Mouse (Mus musculus): ENCODE results near the gene Hist1h3a. TPM values are rescaled to one million over a fixed set of nuclear protein-coding genes. Genes with fewer than 3 reads are reported as not detected.
"Not testable (repeated sequence)": the region's sequence is repeated elsewhere in the genome, so short reads cannot be mapped to it uniquely, and the experiment has no call there.

Gene Hist1h3a
- polyA plus RNA-seq, 1 experiment from 2014 or later = 3.4 TPM

DNA sequence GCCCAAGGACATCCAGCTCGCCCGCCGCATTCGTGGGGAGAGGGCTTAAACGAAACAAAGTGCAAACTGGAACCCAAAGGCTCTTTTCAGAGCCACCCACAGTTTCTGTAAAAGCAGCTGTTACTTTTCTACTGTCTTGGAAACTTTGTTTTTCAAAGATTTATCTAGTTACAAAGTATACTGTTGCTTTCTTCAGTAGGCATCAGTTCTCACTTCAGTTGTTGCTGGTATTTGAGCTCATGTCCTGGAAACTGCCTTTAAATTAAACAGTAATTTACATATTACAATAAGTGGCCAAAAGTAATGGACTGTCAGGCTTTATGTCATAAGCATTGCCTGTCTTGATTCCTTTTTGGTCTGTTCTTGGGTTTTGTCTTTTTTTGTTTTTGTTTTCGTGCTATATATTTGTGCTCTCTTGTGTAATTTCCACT lies 9.4 kb downstream of the Hist1h3a start:
- Histone ChIP-seq H3K4me2 (ENCODE audit: low read depth, low read length) (peak overlapping the region; percentile 62), H3K27me3 (ENCODE audit: control insufficient read depth, insufficient read depth, low read length) (no peaks in the 10 kb centered on the region), H3K9me3 (replicated peaks; ENCODE audit: control insufficient read depth, low read length) (no peaks in the 10 kb centered on the region), H3K36me3 (ENCODE audit: control insufficient read depth, insufficient read depth) (no peaks in the 10 kb centered on the region), H3K4me3 (ENCODE audit: low read length) (peak overlapping the region; percentile 46), H3K27ac (ENCODE audit: low read length) (peak overlapping the region; percentile 61), H3K9ac (ENCODE audit: low read length) (peak overlapping the region; percentile 57), H3K4me1 (ENCODE audit: control insufficient read depth, insufficient read depth, low read length) (peaks cover 11% of the 10 kb centered on the region)
- 8% methylated on average over 6 of the region's 6 CpGs for WGBS
- no peak for ATAC-seq (replicated peaks; ENCODE audit: extremely low read depth, insufficient read depth, low FRiP score)

- 1% methylated on average over 17 of the region's 47 CpGs for WGBS
- Histone ChIP-seq H3K4me2 (ENCODE audit: low read depth, low read length) (peak within 1 kb of the TSS; percentile 76), H3K9ac (ENCODE audit: low read length) (peak within 1 kb of the TSS; percentile 75), H3K4me1 (ENCODE audit: control insufficient read depth, insufficient read depth, low read length) (peaks cover 12% of the 10 kb centered on the region), H3K4me3 (ENCODE audit: low read length) (peak within 1 kb of the TSS; percentile 53), H3K27ac (ENCODE audit: low read length) (peak within 1 kb of the TSS; percentile 94)
- H3K27me3 ChIP-seq (ENCODE audit: control insufficient read depth, insufficient read depth, low read length); H3K9me3 ChIP-seq (replicated peaks; ENCODE audit: control insufficient read depth, low read length); H3K36me3 ChIP-seq (ENCODE audit: control insufficient read depth, insufficient read depth): not testable (repeated sequence)
- peak; percentile 82 for ATAC-seq (replicated peaks; ENCODE audit: extremely low read depth, insufficient read depth, low FRiP score)
These were observed 10.0 kb downstream of the Hist1h3a start, which contains the start of gene Hist1h3b for GRCm38 (mm10) chr13:23752067-23752741. Hist1h3b (plus strand) TSS chr13:23752267.

DNA sequence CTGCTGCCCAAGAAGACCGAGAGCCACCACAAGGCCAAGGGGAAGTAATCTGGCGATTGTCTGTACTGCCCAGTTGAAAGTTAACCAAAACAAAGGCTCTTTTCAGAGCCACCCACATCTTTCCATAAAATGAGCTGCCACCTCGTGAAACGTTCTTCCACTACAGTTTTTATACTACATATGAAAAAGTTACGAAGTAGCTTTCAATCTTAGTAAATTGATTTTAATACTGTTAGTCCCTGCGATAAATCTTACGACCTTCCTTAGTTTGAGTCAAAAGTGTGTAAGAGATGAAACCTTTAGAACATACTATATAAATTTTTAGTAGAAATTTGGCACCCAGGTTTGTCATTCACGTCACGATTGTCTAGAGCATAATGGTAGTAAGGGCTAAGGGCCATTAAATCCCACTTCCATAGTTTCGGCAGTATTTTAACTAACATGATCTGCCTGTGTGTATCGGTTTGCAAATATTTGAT lies 10.7 kb downstream of the Hist1h3a start:
- no peak for ATAC-seq (replicated peaks; ENCODE audit: extremely low read depth, insufficient read depth, low FRiP score)

GRCm38 (mm10) chr13:23750839-23751477 lies 11.2 kb downstream of the Hist1h3a start, which contains the start of gene Hist1h2ab:
Hist1h2ab (plus strand) TSS chr13:23751126.
- Histone ChIP-seq H3K4me3 (ENCODE audit: low read length) (peak within 1 kb of the TSS; percentile 53), H3K4me2 (ENCODE audit: low read depth, low read length) (peak within 1 kb of the TSS; percentile 76), H3K27ac (ENCODE audit: low read length) (peak within 1 kb of the TSS; percentile 94), H3K4me1 (ENCODE audit: control insufficient read depth, insufficient read depth, low read length) (peaks cover 14% of the 10 kb centered on the region), H3K9ac (ENCODE audit: low read length) (peak within 1 kb of the TSS; percentile 75)
- H3K27me3 ChIP-seq (ENCODE audit: control insufficient read depth, insufficient read depth, low read length); H3K36me3 ChIP-seq (ENCODE audit: control insufficient read depth, insufficient read depth); H3K9me3 ChIP-seq (replicated peaks; ENCODE audit: control insufficient read depth, low read length): not testable (repeated sequence)
- 2% methylated on average over 29 of the region's 47 CpGs for WGBS
- ATAC-seq (replicated peaks; ENCODE audit: extremely low read depth, insufficient read depth, low FRiP score) = 0 out of 2 replicates have a peak, but pooled peaks have one; percentile 21

More for the DNA sequence above, 10.7 kb downstream of the Hist1h3a start:
- 2% methylated on average over 11 of the region's 11 CpGs for WGBS
- Histone ChIP-seq H3K27ac (ENCODE audit: low read length) (peak overlapping the region; percentile 94), H3K36me3 (ENCODE audit: control insufficient read depth, insufficient read depth) (no peaks in the 10 kb centered on the region), H3K9me3 (replicated peaks; ENCODE audit: control insufficient read depth, low read length) (no peaks in the 10 kb centered on the region), H3K9ac (ENCODE audit: low read length) (peak overlapping the region; percentile 75), H3K4me1 (ENCODE audit: control insufficient read depth, insufficient read depth, low read length) (peaks cover 14% of the 10 kb centered on the region), H3K4me2 (ENCODE audit: low read depth, low read length) (peak overlapping the region; percentile 76), H3K27me3 (ENCODE audit: control insufficient read depth, insufficient read depth, low read length) (no peaks in the 10 kb centered on the region), H3K4me3 (ENCODE audit: low read length) (peak overlapping the region; percentile 53)

DNA sequence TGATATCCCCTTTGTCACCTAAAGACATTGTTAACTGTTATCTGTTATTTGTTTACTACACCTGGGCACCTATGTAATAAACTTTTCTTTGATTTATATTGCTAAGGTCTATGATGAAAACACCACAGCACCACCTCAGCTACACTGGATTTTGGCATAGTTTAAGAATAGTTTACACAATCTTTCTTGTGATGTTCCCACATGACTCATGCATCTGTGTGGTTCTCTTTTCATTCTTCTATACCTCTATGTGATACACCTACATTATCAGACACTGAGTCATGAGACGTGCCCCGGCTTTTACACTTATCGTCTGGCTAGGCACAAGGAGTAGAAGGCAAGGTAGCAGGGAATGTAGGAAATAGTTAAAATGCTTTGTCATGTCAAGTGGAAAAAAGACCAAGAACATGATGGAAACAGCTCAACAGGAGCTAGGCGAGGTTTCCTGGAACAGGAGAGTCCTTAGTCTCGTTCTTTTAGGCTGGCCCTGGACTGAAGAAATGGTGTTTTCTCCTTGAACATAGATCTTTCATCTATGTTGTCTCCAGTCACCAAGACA lies 12.5 kb downstream of the Hist1h3a start:
- Histone ChIP-seq H3K9me3 (replicated peaks; ENCODE audit: control insufficient read depth, low read length) (no peaks in the 10 kb centered on the region), H3K36me3 (ENCODE audit: control insufficient read depth, insufficient read depth) (no peaks in the 10 kb centered on the region), H3K9ac (ENCODE audit: low read length) (no peak overlapping the region), H3K4me1 (ENCODE audit: control insufficient read depth, insufficient read depth, low read length) (peaks cover 14% of the 10 kb centered on the region), H3K27me3 (ENCODE audit: control insufficient read depth, insufficient read depth, low read length) (no peaks in the 10 kb centered on the region), H3K27ac (ENCODE audit: low read length) (no peak overlapping the region), H3K4me2 (ENCODE audit: low read depth, low read length) (no peak overlapping the region), H3K4me3 (ENCODE audit: low read length) (no peak overlapping the region)
- 81% methylated on average over 5 of the region's 5 CpGs for WGBS
- ATAC-seq (replicated peaks; ENCODE audit: extremely low read depth, insufficient read depth, low FRiP score) = no peak

- H3K4me2 ChIP-seq (ENCODE audit: low read depth, low read length) = peak overlapping the region; percentile 77
- H3K36me3 ChIP-seq (ENCODE audit: control insufficient read depth, insufficient read depth) = no peaks in the 10 kb centered on the region
- H3K27me3 ChIP-seq (ENCODE audit: control insufficient read depth, insufficient read depth, low read length) = no peaks in the 10 kb centered on the region
- H3K9ac ChIP-seq (ENCODE audit: low read length) = peak overlapping the region; percentile 71
- no peak overlapping the region for H3K4me3 ChIP-seq (ENCODE audit: low read length)
- H3K4me1 ChIP-seq (ENCODE audit: control insufficient read depth, insufficient read depth, low read length) = peaks cover 14% of the 10 kb centered on the region
- ATAC-seq (replicated peaks; ENCODE audit: extremely low read depth, insufficient read depth, low FRiP score) = no peak
- WGBS = 16% methylated on average over 4 of the region's 4 CpGs
- peak overlapping the region; percentile 99 for H3K27ac ChIP-seq (ENCODE audit: low read length)
- H3K9me3 ChIP-seq (replicated peaks; ENCODE audit: control insufficient read depth, low read length) = no peaks in the 10 kb centered on the region
These were observed 14.3 kb downstream of the Hist1h3a start for GRCm38 (mm10) chr13:23747892-23748288.

DNA sequence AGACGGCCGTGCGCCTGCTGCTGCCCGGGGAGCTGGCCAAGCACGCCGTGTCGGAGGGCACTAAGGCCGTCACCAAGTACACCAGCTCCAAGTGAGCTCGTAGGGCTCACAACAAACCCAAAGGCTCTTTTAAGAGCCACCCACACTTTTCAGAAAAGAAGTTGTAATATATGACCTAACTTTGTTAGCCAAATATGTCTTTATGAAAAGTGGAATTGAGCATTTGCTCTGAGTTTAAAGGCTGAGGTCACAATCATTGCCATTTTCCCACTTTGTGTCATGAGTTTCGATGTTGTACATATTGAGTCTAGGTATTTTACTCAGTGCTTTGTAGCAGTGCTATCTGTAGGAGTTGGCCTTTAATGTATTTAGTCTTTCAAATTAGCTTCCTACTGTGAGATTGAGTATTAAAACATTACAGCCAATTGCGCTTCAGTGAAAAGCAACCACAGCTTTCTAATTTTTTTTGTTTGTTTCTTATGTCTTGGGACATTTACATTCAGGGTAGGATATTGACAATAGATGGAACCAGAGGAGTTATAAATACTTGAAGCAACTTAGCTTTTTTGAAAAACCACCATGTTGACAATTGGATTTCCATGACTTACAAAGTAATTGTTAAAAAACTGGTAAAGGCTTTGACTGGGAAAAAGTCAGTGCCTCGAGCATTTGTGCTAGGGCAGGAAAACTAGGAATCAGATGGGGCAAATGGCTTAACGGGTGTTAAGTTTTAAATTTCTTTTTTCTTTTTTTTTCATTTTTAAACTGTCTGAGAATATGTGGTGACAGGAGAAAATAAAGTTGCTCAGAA lies 14.9 kb downstream of the Hist1h3a start:
- Histone ChIP-seq H3K4me2 (ENCODE audit: low read depth, low read length) (peak overlapping the region; percentile 77), H3K4me3 (ENCODE audit: low read length) (peak overlapping the region; percentile 56), H3K9ac (ENCODE audit: low read length) (peak overlapping the region; percentile 71), H3K27me3 (ENCODE audit: control insufficient read depth, insufficient read depth, low read length) (no peaks in the 10 kb centered on the region), H3K36me3 (ENCODE audit: control insufficient read depth, insufficient read depth) (no peaks in the 10 kb centered on the region), H3K27ac (ENCODE audit: low read length) (peak overlapping the region; percentile 99), H3K9me3 (replicated peaks; ENCODE audit: control insufficient read depth, low read length) (no peaks in the 10 kb centered on the region), H3K4me1 (ENCODE audit: control insufficient read depth, insufficient read depth, low read length) (peaks cover 14% of the 10 kb centered on the region)
- peak; percentile 8; the same call in 1 of the 2 replicates for ATAC-seq (replicated peaks; ENCODE audit: extremely low read depth, insufficient read depth, low FRiP score)
- 8% methylated on average over 10 of the region's 13 CpGs for WGBS

GRCm38 (mm10) chr13:23746201-23747080 lies 15.7 kb downstream of the Hist1h3a start, which contains the start of gene Hist1h2bb:
Hist1h2bb (plus strand) TSS chr13:23746734.
- peaks cover 19% of the 10 kb centered on the region for H3K4me1 ChIP-seq (ENCODE audit: control insufficient read depth, insufficient read depth, low read length)
- not testable (repeated sequence) for H3K36me3 ChIP-seq (ENCODE audit: control insufficient read depth, insufficient read depth); H3K27me3 ChIP-seq (ENCODE audit: control insufficient read depth, insufficient read depth, low read length); H3K9me3 ChIP-seq (replicated peaks; ENCODE audit: control insufficient read depth, low read length)
- H3K9ac ChIP-seq (ENCODE audit: low read length) = peak within 1 kb of the TSS; percentile 77
- peak; percentile 91 for ATAC-seq (replicated peaks; ENCODE audit: extremely low read depth, insufficient read depth, low FRiP score)
- H3K4me3 ChIP-seq (ENCODE audit: low read length) = peak within 1 kb of the TSS; percentile 56
- H3K4me2 ChIP-seq (ENCODE audit: low read depth, low read length) = peak within 1 kb of the TSS; percentile 77
- H3K27ac ChIP-seq (ENCODE audit: low read length) = peak within 1 kb of the TSS; percentile 99
- 1% methylated on average over 36 of the region's 58 CpGs for WGBS
